Mouse (Mus musculus): ENCODE measurements around the gene Nfs1. TPM values are rescaled to one million over a fixed set of nuclear protein-coding genes. Genes with fewer than 3 reads are reported as not detected.
A peak's percentile ranks its signal among the peaks of the same experiment; 100 is the strongest.

The Nfs1 gene
- polyA plus RNA-seq, 1 experiment: 55.9 TPM

DNA sequence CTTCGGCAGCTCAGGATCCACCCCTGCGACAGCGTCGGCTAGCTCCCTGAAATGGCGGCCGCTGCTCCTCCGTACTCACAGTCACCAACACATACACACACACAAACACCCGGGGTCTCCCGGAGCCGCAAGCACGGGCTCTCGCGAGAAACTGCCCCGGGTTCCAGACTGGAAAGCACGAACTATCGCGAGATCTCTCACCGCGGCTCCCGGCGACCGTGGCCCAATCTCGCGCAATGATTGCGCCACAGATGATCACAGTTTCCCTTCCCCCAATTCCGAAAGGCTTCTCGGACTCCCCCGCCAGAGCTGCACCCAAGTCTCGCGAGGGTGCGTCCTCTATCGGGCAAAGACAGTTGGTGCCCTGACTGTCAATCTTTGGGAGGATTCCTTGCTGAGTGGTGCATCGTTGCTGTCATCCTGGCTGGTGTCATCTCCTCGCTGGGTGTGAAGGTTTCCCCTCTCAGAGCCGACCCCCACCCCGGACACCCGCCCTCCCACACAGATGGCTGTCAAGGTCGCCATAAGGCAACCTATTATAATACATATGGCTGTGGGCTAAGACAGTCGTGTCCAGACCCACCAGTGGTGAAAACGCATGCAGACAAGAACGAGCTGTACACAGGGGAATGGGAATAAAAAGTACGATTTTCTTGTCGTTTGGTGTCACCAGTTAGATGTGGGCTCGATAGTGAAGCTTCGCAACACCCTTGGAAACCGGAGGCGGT, 36.3 kb upstream of the Nfs1 start, which contains the start of gene Rbm39:
Gene Rbm39, minus strand, starts transcription at position 145 of the 728 bp plus-strand sequence.
- H3K27ac ChIP-seq (ENCODE audit: insufficient read depth, low read length): peak within 1 kb of the TSS; percentile 95
- TF ChIP-seq POLR2A (IDR thresholded peaks at IDR 0.05; ENCODE audit: extremely low read depth, insufficient read depth, low read length): peak; percentile 93
- TF ChIP-seq CTCF (IDR thresholded peaks at IDR 0.05; ENCODE audit: extremely low read depth, insufficient read depth, low read length): no peak
- peak within 1 kb of the TSS; percentile 69 for H3K4me3 ChIP-seq (ENCODE audit: insufficient read depth, low read length)
- peaks cover 3% of the 10 kb centered on the region; the same call in 1 of the 2 replicates for H3K4me1 ChIP-seq (ENCODE audit: control insufficient read depth, insufficient read depth, low read length)

- H3K4me3 ChIP-seq (ENCODE audit: insufficient read depth, low read length): peak overlapping the region; percentile 69
- peak overlapping the region; percentile 95 for H3K27ac ChIP-seq (ENCODE audit: insufficient read depth, low read length)
- TF ChIP-seq CTCF (IDR thresholded peaks at IDR 0.05; ENCODE audit: extremely low read depth, insufficient read depth, low read length): no peak
- TF ChIP-seq POLR2A (IDR thresholded peaks at IDR 0.05; ENCODE audit: extremely low read depth, insufficient read depth, low read length): no peak
- peaks cover 3% of the 10 kb centered on the region; the same call in 1 of the 2 replicates for H3K4me1 ChIP-seq (ENCODE audit: control insufficient read depth, insufficient read depth, low read length)
Measured at GRCm38 (mm10) chr2:156179796-156180093, 35.8 kb upstream of the Nfs1 start.

DNA sequence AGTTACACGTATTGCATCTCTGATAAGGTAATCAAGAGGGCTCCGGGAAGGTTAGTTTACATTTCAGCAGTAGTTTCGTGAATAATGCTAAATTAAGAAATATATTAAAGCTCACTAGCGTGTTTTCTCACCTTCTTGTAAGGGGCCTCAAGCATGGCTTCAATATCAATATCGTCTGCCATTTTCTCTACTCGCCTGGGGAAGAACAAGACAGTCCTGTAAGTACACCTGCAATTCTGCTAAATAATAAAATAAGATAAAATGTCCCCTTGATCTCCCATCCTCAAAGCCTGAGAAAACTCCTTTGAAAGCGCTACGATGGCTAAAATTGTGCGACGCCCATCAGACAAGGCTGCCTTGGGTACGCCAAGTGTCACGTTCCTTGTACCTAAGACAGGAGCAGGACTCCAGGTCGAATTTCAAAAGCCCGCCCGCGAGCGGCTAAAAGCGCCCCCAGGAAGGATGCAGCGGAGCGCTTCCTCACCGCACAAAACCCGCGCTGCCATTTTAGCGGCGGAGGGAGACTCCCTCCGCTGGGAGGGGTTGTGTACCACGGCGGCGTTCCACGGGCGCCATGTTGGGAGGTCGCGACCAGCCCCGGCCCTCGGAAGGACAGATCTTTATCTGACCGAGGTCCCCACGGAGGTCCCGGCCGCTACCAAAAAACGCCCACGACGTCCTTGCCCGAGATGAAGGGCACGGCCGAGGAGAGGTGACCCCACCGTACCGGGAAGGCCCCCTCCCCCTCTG, 35.2 kb upstream of the Nfs1 start:
- H3K4me3 ChIP-seq (ENCODE audit: insufficient read depth, low read length): peak overlapping the region; percentile 69
- TF ChIP-seq POLR2A (IDR thresholded peaks at IDR 0.05; ENCODE audit: extremely low read depth, insufficient read depth, low read length): peak; percentile 14; the same call in 1 of the 2 replicates
- TF ChIP-seq CTCF (IDR thresholded peaks at IDR 0.05; ENCODE audit: extremely low read depth, insufficient read depth, low read length): no peak
- peaks cover 3% of the 10 kb centered on the region; the same call in 1 of the 2 replicates for H3K4me1 ChIP-seq (ENCODE audit: control insufficient read depth, insufficient read depth, low read length)
- H3K27ac ChIP-seq (ENCODE audit: insufficient read depth, low read length): peak overlapping the region; percentile 95

GRCm38 (mm10) chr2:156177651-156178050, 33.7 kb upstream of the Nfs1 start:
- no peak for TF ChIP-seq CTCF (IDR thresholded peaks at IDR 0.05; ENCODE audit: extremely low read depth, insufficient read depth, low read length)
- TF ChIP-seq POLR2A (IDR thresholded peaks at IDR 0.05; ENCODE audit: extremely low read depth, insufficient read depth, low read length): no peak
- Histone ChIP-seq H3K4me1 (ENCODE audit: control insufficient read depth, insufficient read depth, low read length) (peaks cover 3% of the 10 kb centered on the region; the same call in 1 of the 2 replicates), H3K27ac (ENCODE audit: insufficient read depth, low read length) (no peak overlapping the region), H3K4me3 (ENCODE audit: insufficient read depth, low read length) (peak overlapping the region; percentile 23)

DNA sequence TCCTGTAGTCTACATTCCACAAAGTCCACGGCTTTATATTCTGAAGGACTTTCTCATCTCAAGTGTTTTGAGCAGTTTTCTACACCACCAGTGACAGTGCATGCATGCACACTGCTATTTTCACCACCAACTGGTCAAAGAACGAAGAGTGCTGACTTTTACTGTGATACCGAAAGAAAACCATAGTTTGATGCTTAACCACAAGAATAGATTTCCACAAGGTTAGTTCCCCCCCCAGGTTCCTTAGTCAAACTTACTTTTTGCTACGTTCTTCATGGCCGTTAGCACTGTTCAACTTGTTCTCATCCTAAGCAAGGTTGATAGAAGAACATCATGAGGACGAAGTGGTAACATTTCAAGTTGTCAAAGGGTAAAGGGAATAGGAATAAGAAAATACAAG, 33.1 kb upstream of the Nfs1 start:
- TF ChIP-seq CTCF (IDR thresholded peaks at IDR 0.05; ENCODE audit: extremely low read depth, insufficient read depth, low read length) (no peak), POLR2A (IDR thresholded peaks at IDR 0.05; ENCODE audit: extremely low read depth, insufficient read depth, low read length) (no peak)
- no peak overlapping the region; the same call in 1 of the 2 replicates for H3K4me3 ChIP-seq (ENCODE audit: insufficient read depth, low read length)
- H3K27ac ChIP-seq (ENCODE audit: insufficient read depth, low read length): no peak overlapping the region
- peaks cover 3% of the 10 kb centered on the region; the same call in 1 of the 2 replicates for H3K4me1 ChIP-seq (ENCODE audit: control insufficient read depth, insufficient read depth, low read length)

DNA sequence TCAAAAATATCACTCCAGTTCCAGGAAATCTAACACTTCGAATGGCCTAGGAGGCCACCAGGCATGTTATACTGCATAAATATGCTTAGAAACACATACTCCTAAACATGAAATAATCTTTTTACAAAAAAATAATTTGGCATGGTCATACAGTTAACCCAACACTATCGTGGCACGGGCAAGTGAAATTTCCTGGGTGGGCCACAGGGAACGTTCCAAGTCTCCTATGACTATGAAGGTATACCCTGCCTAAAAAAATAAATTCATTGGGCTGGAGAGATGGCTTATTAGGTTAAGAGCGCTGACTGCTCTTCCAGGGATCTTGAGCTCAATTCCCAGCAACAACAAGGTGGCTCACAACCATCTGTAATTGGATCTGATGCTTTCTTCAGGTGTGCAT, 22.6 kb upstream of the Nfs1 start:
- no peak overlapping the region for H3K27ac ChIP-seq (ENCODE audit: insufficient read depth, low read length)
- H3K4me3 ChIP-seq (ENCODE audit: insufficient read depth, low read length): no peak overlapping the region
- TF ChIP-seq CTCF (IDR thresholded peaks at IDR 0.05; ENCODE audit: extremely low read depth, insufficient read depth, low read length): no peak
- no peak for TF ChIP-seq POLR2A (IDR thresholded peaks at IDR 0.05; ENCODE audit: extremely low read depth, insufficient read depth, low read length)
- H3K4me1 ChIP-seq (ENCODE audit: control insufficient read depth, insufficient read depth, low read length): no peaks in the 10 kb centered on the region

DNA sequence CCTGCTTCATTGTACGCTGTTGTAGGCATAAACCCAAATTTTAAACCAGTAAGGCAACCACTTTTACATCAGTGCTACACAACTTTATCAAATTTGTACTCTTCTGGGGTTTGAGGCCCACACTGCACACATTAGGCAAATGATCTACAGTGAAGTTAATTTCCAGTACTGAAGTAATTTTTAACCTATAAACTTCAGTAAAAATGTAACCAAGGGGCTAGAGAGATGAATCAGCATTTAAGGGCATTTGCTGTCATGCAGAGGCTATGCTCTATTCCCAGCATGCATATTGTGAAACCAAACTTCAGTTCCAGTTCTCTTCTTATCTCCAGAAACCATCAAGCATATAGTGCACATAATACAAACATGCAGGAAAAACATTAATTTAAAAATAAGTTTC, 21.5 kb upstream of the Nfs1 start:
- Histone ChIP-seq H3K4me3 (ENCODE audit: insufficient read depth, low read length) (no peak overlapping the region), H3K27ac (ENCODE audit: insufficient read depth, low read length) (no peak overlapping the region), H3K4me1 (ENCODE audit: control insufficient read depth, insufficient read depth, low read length) (no peaks in the 10 kb centered on the region)
- TF ChIP-seq POLR2A (IDR thresholded peaks at IDR 0.05; ENCODE audit: extremely low read depth, insufficient read depth, low read length) (no peak), CTCF (IDR thresholded peaks at IDR 0.05; ENCODE audit: extremely low read depth, insufficient read depth, low read length) (no peak)

GRCm38 (mm10) chr2:156151538-156151937, 7.6 kb upstream of the Nfs1 start:
- TF ChIP-seq POLR2A (IDR thresholded peaks at IDR 0.05; ENCODE audit: extremely low read depth, insufficient read depth, low read length) (no peak), CTCF (IDR thresholded peaks at IDR 0.05; ENCODE audit: extremely low read depth, insufficient read depth, low read length) (0 out of 2 replicates have a peak, but pooled peaks have one; percentile 17)
- Histone ChIP-seq H3K4me3 (ENCODE audit: insufficient read depth, low read length) (no peak overlapping the region), H3K27ac (ENCODE audit: insufficient read depth, low read length) (no peak overlapping the region), H3K4me1 (ENCODE audit: control insufficient read depth, insufficient read depth, low read length) (no peaks in the 10 kb centered on the region; the same call in 1 of the 2 replicates)

GRCm38 (mm10) chr2:156147316-156147915, 3.4 kb upstream of the Nfs1 start:
- TF ChIP-seq POLR2A (IDR thresholded peaks at IDR 0.05; ENCODE audit: extremely low read depth, insufficient read depth, low read length) (no peak), CTCF (IDR thresholded peaks at IDR 0.05; ENCODE audit: extremely low read depth, insufficient read depth, low read length) (no peak)
- Histone ChIP-seq H3K4me3 (ENCODE audit: insufficient read depth, low read length) (no peak overlapping the region), H3K4me1 (ENCODE audit: control insufficient read depth, insufficient read depth, low read length) (no peaks in the 10 kb centered on the region), H3K27ac (ENCODE audit: insufficient read depth, low read length) (no peak overlapping the region)

Measured in cortical plate, adult 2 months (tissue).